Mouse (Mus musculus) heart, embryonic 16.5 days (tissue): ENCODE results near the gene Gm45062. TPM values are rescaled to one million over a fixed set of nuclear protein-coding genes. Genes with fewer than 3 reads are reported as not detected.

Experiments
- ATAC-seq: fragments of 200-750 bp; cut with Nextera tagmentation; replicated peaks from 2 replicates; pipeline ENCODE4 v1.8.0; 2017; ENCODE audit warnings: moderate number of reproducible peaks; ENCODE audit not compliant: insufficient read depth, low FRiP score; ENCODE audit errors: extremely low read depth
- H3K27ac ChIP-seq: fragments of 300-500 bp; sonication (generic); 2 replicates; pipeline ENCODE4 v1.5.1; 2014; ENCODE audit warnings: mild to moderate bottlenecking, low read length, control low read depth, moderate library complexity
- H3K27me3 ChIP-seq: fragments of 300-500 bp; sonication (generic); 2 replicates; pipeline ENCODE4 v1.6.1; 2014; ENCODE audit warnings: low read length, mixed read lengths; ENCODE audit not compliant: control insufficient read depth, insufficient read depth
- H3K36me3 ChIP-seq: fragments of 300-500 bp; sonication (generic); 2 replicates; pipeline ENCODE4 v1.6.1; 2014; ENCODE audit not compliant: control insufficient read depth, insufficient read depth
- H3K4me1 ChIP-seq: fragments of 300-500 bp; sonication (generic); 2 replicates; pipeline ENCODE4 v1.6.1; 2014; ENCODE audit warnings: low read length, mixed read lengths; ENCODE audit not compliant: control insufficient read depth, insufficient read depth
- H3K4me2 ChIP-seq: fragments of 300-500 bp; sonication (generic); 2 replicates; pipeline ENCODE4 v1.6.1; 2014; ENCODE audit warnings: low read depth, mild to moderate bottlenecking, control low read depth, low read length
- H3K4me3 ChIP-seq: fragments of 300-500 bp; sonication (generic); 2 replicates; pipeline ENCODE4 v1.5.1; 2014; ENCODE audit warnings: mild to moderate bottlenecking, control low read depth, low read length
- H3K9ac ChIP-seq: fragments of 300-500 bp; sonication (generic); 2 replicates; pipeline ENCODE4 v1.6.1; 2014; ENCODE audit warnings: low read length, control low read depth
- H3K9me3 ChIP-seq: fragments of 300-500 bp; sonication (generic); replicated peaks from 2 replicates; pipeline ENCODE4 v1.6.1; 2016; ENCODE audit warnings: low read length; ENCODE audit not compliant: control insufficient read depth
- WGBS: fragments of 180-500 bp; shearing (Covaris S2); extraction: QIAGEN DNeasy Blood & Tissue Kit; methylation state at CpG from one replicate; pipeline ENCODE4 v1.1.7; 2014; 5-methylcytosine and 5-hydroxymethylcytosine counted together
- polyA plus RNA-seq: library from polyadenylated mRNA; unstranded; fragments of >200 nt; fragmentation: Nextera tagmentation; extraction: Ambion mirVana; gene quantifications from 2 replicates; pipeline ENCODE4 v1.2.1, GENCODE M21; 2015

Gm45062 gene
- polyA plus RNA-seq, 1 experiment from 2014 or later: 9.1 TPM

DNA sequence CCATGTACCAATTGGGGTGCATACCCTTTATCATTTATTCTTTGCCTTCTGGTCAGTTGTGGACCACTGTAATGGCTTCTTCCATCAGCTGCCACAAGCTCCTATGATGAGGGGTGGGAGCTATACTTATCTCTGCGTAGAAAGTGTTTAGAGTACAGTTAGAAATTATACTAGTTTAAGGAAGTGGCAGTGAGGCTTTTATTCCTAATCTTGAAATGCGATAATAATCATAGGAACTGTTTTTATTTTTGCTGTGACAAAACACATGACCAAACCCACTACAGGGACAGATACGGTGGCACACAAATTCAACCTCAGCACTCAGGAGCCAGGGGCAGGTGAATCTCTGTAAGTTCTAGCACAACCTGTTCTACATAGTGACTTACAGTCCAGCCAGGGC is 233.0 kb downstream of the Gm45062 start:
- H3K9me3 ChIP-seq: no peaks in the 10 kb centered on the region
- H3K9ac ChIP-seq: no peak overlapping the region
- WGBS: 87% methylated on average over 3 of the region's 3 CpGs
- peaks cover 14% of the 10 kb centered on the region for H3K4me1 ChIP-seq
- no peak overlapping the region for H3K4me3 ChIP-seq
- H3K27ac ChIP-seq: no peak overlapping the region
- H3K36me3 ChIP-seq: no peaks in the 10 kb centered on the region
- no peaks in the 10 kb centered on the region for H3K27me3 ChIP-seq
- H3K4me2 ChIP-seq: no peak overlapping the region
- no peak for ATAC-seq

- H3K27ac ChIP-seq: no peak overlapping the region
- H3K9me3 ChIP-seq: peaks cover 5% of the 10 kb centered on the region; the same call in 1 of the 2 replicates
- H3K9ac ChIP-seq: no peak overlapping the region
- peaks cover 8% of the 10 kb centered on the region for H3K4me1 ChIP-seq
- no peak overlapping the region for H3K4me3 ChIP-seq
- no peaks in the 10 kb centered on the region for H3K36me3 ChIP-seq
- no peak for ATAC-seq
- 53% methylated on average over 5 of the region's 5 CpGs for WGBS
- H3K4me2 ChIP-seq: peak overlapping the region; percentile 37
- H3K27me3 ChIP-seq: no peaks in the 10 kb centered on the region
These were observed 236.0 kb downstream of the Gm45062 start for GRCm38 (mm10) chr6:8495109-8495826.

DNA sequence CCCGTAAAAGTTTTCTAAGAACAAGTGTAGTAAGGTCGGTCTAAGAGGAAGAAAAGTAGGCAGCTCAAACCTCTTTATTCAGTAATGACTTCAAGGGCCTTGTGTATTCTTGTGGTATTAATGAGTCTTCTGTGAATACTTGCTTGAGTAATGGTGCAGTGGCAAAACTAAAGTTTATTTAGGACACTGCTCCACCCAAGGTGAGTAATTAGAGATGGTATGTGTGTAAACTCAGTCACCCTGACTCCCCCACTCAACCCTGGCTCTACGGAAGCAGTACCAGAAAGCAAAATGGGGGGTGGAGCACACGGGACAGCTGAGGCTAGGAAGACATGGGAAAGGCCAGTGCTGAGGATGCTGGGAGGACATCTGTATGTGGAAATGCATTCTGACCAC is 236.6 kb downstream of the Gm45062 start:
- Histone ChIP-seq H3K4me3 (no peak overlapping the region), H3K27me3 (no peaks in the 10 kb centered on the region), H3K9me3 (peaks cover 5% of the 10 kb centered on the region; the same call in 1 of the 2 replicates), H3K27ac (no peak overlapping the region), H3K9ac (no peak overlapping the region), H3K4me2 (peak overlapping the region; percentile 37), H3K4me1 (peaks cover 8% of the 10 kb centered on the region), H3K36me3 (no peaks in the 10 kb centered on the region)
- 58% methylated on average over 4 of the region's 4 CpGs for WGBS
- no peak for ATAC-seq

GRCm38 (mm10) chr6:8497234-8497867 is 238.1 kb downstream of the Gm45062 start:
- 73% methylated on average over 6 of the region's 6 CpGs for WGBS

DNA sequence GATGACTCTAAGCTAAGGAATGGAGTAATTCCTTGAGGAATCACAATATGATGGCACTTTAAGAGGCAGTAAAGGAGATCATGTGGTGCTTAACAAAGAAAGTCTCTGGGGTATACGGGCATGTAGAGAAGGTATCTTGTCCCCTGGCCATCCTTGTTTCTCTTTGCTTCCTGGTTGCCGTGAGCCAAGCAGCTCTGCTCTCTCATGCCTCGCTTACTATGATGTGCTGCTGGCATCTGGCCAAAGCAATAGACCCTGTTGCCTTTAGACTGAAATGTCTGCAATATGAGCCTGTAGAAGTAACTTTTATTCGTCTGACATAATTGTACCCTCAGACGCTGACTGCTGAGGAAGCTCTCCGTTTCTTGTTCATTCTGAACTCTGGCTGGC is 238.6 kb downstream of the Gm45062 start:
- Histone ChIP-seq H3K27me3 (no peaks in the 10 kb centered on the region), H3K4me1 (peaks cover 8% of the 10 kb centered on the region), H3K4me3 (no peak overlapping the region), H3K36me3 (no peaks in the 10 kb centered on the region), H3K4me2 (no peak overlapping the region), H3K27ac (no peak overlapping the region), H3K9ac (no peak overlapping the region), H3K9me3 (peaks cover 5% of the 10 kb centered on the region)
- 65% methylated on average over 6 of the region's 6 CpGs for WGBS
- ATAC-seq: no peak

More at GRCm38 (mm10) chr6:8497234-8497867, 238.1 kb downstream of the Gm45062 start:
- Histone ChIP-seq H3K9ac (no peak overlapping the region), H3K9me3 (peaks cover 5% of the 10 kb centered on the region), H3K4me3 (no peak overlapping the region), H3K4me2 (no peak overlapping the region), H3K36me3 (no peaks in the 10 kb centered on the region), H3K27ac (no peak overlapping the region), H3K4me1 (peaks cover 8% of the 10 kb centered on the region), H3K27me3 (no peaks in the 10 kb centered on the region)
- ATAC-seq: no peak

- no peak overlapping the region for H3K27ac ChIP-seq
These were observed 239.7 kb downstream of the Gm45062 start for GRCm38 (mm10) chr6:8498961-8499360.

DNA sequence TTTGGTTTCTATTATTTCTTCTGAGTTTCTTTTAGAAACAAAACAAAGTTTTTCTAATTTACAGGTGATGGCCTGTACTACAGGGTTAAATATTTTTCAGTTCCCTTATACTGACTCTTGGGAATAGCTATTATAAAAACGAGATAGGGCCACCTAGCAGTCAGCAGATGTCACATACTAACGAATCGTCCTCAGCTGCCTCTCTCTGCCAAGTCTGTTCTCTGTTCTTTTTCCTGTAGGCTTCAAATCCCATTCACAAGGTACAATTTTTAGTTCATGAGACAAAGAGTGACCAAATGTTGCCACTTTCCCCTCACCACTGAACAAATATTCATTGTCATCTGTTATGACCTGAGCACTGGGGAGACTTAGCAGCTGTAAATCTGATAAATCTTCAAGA is 244.7 kb downstream of the Gm45062 start:
- Histone ChIP-seq H3K4me1 (peaks cover 5% of the 10 kb centered on the region; the same call in 1 of the 2 replicates), H3K9ac (no peak overlapping the region), H3K4me3 (no peak overlapping the region), H3K36me3 (no peaks in the 10 kb centered on the region), H3K27ac (no peak overlapping the region), H3K9me3 (no peaks in the 10 kb centered on the region; the same call in 1 of the 2 replicates), H3K27me3 (no peaks in the 10 kb centered on the region), H3K4me2 (no peak overlapping the region)
- no peak for ATAC-seq
- WGBS: 16% methylated on average over 3 of the region's 3 CpGs

More at GRCm38 (mm10) chr6:8498961-8499360, 239.7 kb downstream of the Gm45062 start:
- Histone ChIP-seq H3K9ac (no peak overlapping the region), H3K4me2 (no peak overlapping the region), H3K27me3 (no peaks in the 10 kb centered on the region), H3K9me3 (peaks cover 5% of the 10 kb centered on the region), H3K36me3 (no peaks in the 10 kb centered on the region), H3K4me3 (no peak overlapping the region), H3K4me1 (peaks cover 9% of the 10 kb centered on the region)
- WGBS: 84% methylated on average over 3 of the region's 3 CpGs
- ATAC-seq: no peak

DNA sequence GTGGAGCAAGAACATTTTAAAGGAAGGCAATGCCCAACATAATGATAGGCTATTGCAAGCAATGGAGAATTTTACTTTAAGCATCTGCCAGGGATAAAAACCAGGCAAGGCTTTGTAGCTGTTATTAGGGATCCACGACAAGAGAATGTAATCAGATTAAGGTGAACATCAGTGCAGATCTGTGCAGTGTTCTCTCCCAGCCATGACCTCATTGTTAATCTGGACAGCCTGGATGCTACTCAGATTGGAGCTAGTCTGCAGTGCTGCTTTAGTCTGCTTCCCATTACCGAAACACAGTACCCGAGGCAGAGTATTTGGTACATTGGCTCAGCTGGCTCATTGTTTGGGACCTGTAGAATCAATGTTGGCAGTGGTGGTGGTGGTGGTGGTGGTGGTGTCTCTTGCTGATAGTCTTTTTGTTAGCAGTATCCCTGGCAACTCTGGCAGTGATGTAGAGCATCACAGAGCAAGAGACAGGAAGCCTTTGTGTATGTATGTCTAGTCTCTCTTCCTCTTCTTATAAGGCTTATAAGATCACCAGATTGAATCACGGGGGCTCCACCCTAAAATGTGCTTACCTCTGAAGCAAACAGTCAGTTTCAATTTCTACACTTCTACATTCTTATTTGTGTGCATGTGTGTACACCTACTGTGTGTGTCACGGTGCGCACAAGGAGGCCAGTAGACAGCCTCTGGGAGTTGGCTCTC is 245.4 kb downstream of the Gm45062 start:
- 77% methylated on average over 6 of the region's 6 CpGs for WGBS
- no peak overlapping the region for H3K9ac ChIP-seq
- H3K4me3 ChIP-seq: no peak overlapping the region
- peaks cover 5% of the 10 kb centered on the region; the same call in 1 of the 2 replicates for H3K4me1 ChIP-seq
- ATAC-seq: no peak
- no peak overlapping the region for H3K4me2 ChIP-seq
- H3K36me3 ChIP-seq: no peaks in the 10 kb centered on the region
- H3K27me3 ChIP-seq: no peaks in the 10 kb centered on the region
- no peak overlapping the region for H3K27ac ChIP-seq
- H3K9me3 ChIP-seq: no peaks in the 10 kb centered on the region; the same call in 1 of the 2 replicates

- Histone ChIP-seq H3K9ac (no peak overlapping the region), H3K4me2 (no peak overlapping the region), H3K27me3 (no peaks in the 10 kb centered on the region), H3K27ac (no peak overlapping the region), H3K36me3 (no peaks in the 10 kb centered on the region), H3K9me3 (no peaks in the 10 kb centered on the region), H3K4me3 (no peak overlapping the region), H3K4me1 (peaks cover 5% of the 10 kb centered on the region; the same call in 1 of the 2 replicates)
- ATAC-seq: no peak
These were observed 247.4 kb downstream of the Gm45062 start for GRCm38 (mm10) chr6:8506631-8507030.
